Mouse (Mus musculus) ovary, postnatal 10 days (tissue): Measurements from ENCODE around the gene Ttll9.

Experiments
- DNase-seq: peaks from one replicate; pipeline ENCODE4 v3.0.0; 2022; ENCODE audit warnings: low spot score

The Ttll9 gene

DNA sequence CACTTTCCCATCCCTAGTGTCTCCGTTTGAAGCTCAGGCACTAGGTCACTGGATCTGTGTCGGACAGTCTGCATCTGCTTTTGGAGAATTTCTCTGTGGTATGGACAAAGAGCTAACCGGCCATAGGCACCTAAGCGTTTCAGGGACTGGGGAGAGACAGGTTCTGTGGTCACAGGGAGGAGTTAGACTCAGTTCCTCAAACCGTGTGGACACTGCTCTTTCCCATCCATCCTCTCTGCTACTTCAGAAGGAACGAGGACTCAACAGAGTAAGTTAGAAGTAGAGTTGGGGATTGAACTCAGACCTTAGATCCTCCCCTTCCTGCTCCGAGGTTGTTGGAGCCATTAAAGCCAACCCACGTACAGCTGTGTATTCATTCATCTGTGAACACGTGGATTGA, 89.3 kb downstream of the Ttll9 start:
- no peak for DNase-seq

DNA sequence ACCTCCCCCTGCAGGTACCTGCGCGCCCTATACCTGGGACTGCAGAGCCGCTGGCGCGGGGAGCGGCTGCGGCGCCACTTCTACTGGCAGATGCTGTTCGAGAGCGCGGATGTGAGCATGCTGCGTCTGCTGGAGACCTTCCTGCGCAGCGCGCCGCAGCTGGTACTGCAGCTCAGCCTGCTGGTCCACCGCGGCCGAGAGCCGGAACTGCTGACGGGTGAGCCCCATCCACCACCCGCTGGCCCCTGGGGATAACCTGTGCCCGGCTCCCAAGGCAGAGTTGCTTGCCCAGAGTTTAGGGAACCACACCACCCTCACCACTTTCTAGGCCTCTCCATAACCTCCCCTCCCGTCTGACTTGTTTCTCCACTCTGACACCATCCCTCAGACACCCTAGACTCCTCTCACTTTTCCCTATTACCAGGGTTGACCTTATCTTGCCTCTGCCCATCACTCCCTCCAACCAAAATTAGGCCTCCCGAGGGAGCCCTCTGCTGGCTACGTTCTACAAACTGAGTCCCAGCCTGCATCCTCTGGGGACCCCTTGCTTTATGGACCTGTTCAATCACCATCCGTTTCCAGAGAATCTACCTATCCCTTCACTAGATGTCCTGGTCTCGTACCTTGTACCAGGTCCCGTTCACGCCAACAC, 90.5 kb downstream of the Ttll9 start:
- no peak for DNase-seq

DNA sequence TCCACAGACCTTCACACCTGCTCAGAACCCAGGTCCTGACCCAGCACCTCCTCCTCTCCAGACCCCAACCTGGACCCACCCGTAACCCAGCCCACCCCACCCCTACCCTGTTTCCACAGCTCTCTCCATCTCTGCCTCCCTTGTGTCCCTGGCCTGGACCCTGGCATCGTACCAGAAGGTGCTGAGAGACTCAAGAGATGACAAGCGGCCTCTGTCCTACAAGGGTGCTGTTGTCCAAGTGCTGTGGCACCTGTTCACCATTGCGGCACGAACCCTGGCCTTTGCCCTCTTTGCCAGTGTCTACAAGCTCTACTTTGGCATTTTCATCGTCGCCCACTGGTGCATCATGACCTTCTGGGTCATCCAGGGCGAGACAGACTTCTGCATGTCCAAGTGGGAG, 91.6 kb downstream of the Ttll9 start:
- DNase-seq = no peak

DNA sequence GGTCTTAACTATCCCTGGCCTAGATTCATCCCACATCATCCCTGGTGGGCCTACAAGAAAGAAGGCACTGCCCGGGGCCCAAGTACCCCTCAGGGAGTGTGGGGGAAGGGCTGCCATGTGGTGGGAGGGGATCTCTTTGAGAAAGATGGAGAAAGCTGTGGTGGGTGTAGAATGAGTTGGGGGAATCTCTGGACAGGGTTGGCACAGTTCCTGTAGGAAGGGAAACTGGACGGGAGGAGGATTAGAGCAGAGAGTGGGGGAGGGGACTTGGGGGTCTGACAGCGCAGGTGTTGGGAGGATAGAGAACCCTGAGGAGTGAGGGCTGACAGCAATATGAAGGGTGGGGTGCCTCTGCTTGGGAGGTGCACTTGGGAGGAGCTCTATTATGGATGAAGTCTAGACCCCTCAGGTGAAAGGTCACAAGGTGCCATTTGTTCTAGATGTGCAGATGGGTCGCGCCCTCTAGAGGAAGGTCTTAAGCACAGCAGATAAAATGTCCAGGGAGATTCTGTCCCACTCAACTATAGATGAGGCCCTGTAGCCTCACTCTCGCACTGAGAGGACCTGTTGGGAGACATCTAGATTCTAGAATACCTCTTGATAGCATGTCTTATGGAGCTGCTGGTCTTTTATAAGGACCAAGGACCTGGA, 93.1 kb downstream of the Ttll9 start:
- DNase-seq = no peak
